In the genomic region with DNA sequence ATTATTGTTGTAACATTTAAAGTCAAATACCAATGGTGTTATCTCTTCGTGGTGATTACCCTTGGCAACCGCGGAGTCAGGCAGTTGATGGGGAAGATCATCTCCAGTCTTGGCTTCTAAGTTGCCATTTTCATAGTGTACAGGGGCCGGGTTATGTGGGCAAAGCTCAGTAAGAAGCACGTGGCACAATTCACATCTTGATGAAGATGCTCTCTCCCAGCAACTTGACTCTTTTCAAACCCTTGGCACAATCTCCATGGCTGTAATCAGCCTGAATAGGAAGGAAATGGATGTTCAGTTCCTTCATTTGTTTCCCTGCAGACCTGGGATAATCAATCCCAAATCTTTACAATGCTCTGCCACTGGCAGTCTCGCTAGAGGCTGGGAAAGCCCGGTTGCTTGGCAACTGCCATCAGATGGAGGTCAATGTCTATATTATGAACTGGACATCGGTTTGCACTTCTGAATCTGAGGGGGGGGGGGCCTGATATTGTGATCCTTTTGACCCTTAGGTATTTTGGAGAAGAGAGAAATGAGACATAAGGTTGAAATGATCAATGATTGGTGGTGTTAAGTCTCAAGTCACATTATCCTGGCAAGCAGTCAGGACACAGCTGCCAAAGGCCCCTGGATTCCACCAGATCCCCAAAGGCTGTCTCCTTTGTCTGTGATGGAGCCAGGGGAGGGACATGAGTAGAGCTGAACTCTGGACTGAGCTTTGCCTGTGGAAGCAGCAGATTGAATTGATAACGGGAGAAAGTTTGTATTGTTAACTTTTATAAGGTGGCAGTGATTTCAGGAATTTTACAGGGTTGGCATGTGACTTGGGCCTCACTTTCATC, we compare ENCODE assay signal across 17 mouse cellular contexts. TPM values are rescaled to one million over a fixed set of nuclear protein-coding genes. Genes with fewer than 3 reads are reported as not detected.
DNase-seq lines count a peak whose midpoint lies in the region; ATAC-seq and TF ChIP-seq lines count a peak whose summit lies in the region.
"Had no signal": no experiment of that assay in that cellular context is flagged by ENCODE, and none has a peak within 500 bp of the region (broad histone marks: within the 10 kb centered on the region; RNA-seq: fewer than 3 reads in every experiment).

No protein-coding gene starts in this region.

- H3K4me1 ChIP-seq in limb, embryonic 14.5 days (ENCODE audit: control insufficient read depth, insufficient read depth, low read length): peaks cover 24% of the 10 kb centered on the region
- H3K4me1 ChIP-seq in neural tube, embryonic 12.5 days: peaks cover 7% of the 10 kb centered on the region; the same call in 1 of the 2 replicates
- H3K4me1 ChIP-seq in kidney, adult 2 months (ENCODE audit: control insufficient read depth, insufficient read depth, low read length): no peaks in the 10 kb centered on the region
- peaks cover 11% of the 10 kb centered on the region; the same call in 1 of the 2 replicates for H3K4me1 ChIP-seq in forebrain, embryonic 13.5 days
- H3K4me1 ChIP-seq: liver, embryonic 13.5 days had no signal

- DNase-seq in embryo, embryonic 10.5 days (ENCODE audit: low spot score): peak; percentile 61
- DNase-seq in embryo, embryonic 9.5 days (ENCODE audit: extremely low spot score): peak; percentile 27
- DNase-seq in limb, embryonic 14.5 days (ENCODE audit: low spot score): peak; percentile 14
- DNase-seq in kidney, adult 2 months: no peak
- no peak for DNase-seq in right cerebral cortex, postnatal 14 days
- DNase-seq: cerebellum, adult 8-10 months; kidney, postnatal 4 days; liver, embryonic 13.5 days had no signal

- H3K27ac ChIP-seq in limb, embryonic 14.5 days (replicated peaks; ENCODE audit: low read depth, low read length): no peak overlapping the region
- no peak overlapping the region for H3K27ac ChIP-seq in neural tube, embryonic 12.5 days
- no peak overlapping the region for H3K27ac ChIP-seq in kidney, adult 2 months (ENCODE audit: insufficient read depth, low read depth, low read length)
- H3K27ac ChIP-seq in forebrain, embryonic 13.5 days: no peak overlapping the region
- H3K27ac ChIP-seq: embryonic facial prominence, embryonic 15.5 days; heart, embryonic 13.5 days; intestine, embryonic 15.5 days; kidney, embryonic 15.5 days; limb, embryonic 12.5 days; liver, embryonic 13.5 days; macrophage; neural tube, embryonic 13.5 days had no signal

- H3K36me3 ChIP-seq in limb, embryonic 14.5 days (ENCODE audit: control insufficient read depth, insufficient read depth, low read length): no peaks in the 10 kb centered on the region
- H3K36me3 ChIP-seq in neural tube, embryonic 12.5 days: no peaks in the 10 kb centered on the region
- H3K36me3 ChIP-seq in kidney, adult 2 months (ENCODE audit: control insufficient read depth, insufficient read depth, low read length): no peaks in the 10 kb centered on the region
- H3K36me3 ChIP-seq in forebrain, embryonic 13.5 days (ENCODE audit: poor library complexity, severe bottlenecking): no peaks in the 10 kb centered on the region
- H3K36me3 ChIP-seq: embryonic facial prominence, embryonic 15.5 days; heart, embryonic 13.5 days; intestine, embryonic 15.5 days; kidney, embryonic 15.5 days; limb, embryonic 12.5 days; liver, embryonic 13.5 days; neural tube, embryonic 13.5 days had no signal

- H3K9me3 ChIP-seq in limb, embryonic 14.5 days (ENCODE audit: control insufficient read depth, low read length): no peaks in the 10 kb centered on the region
- H3K9me3 ChIP-seq in neural tube, embryonic 12.5 days: no peaks in the 10 kb centered on the region
- no peaks in the 10 kb centered on the region for H3K9me3 ChIP-seq in forebrain, embryonic 13.5 days (replicated peaks)
- H3K9me3 ChIP-seq: embryonic facial prominence, embryonic 15.5 days; heart, embryonic 13.5 days; intestine, embryonic 15.5 days; kidney, embryonic 15.5 days; limb, embryonic 12.5 days; liver, embryonic 13.5 days; neural tube, embryonic 13.5 days had no signal

- H3K4me3 ChIP-seq in limb, embryonic 14.5 days (replicated peaks; ENCODE audit: low read length): no peak overlapping the region
- H3K4me3 ChIP-seq in neural tube, embryonic 12.5 days: no peak overlapping the region
- H3K4me3 ChIP-seq in kidney, adult 2 months (ENCODE audit: insufficient read depth, low read depth, low read length): no peak overlapping the region
- no peak overlapping the region for H3K4me3 ChIP-seq in forebrain, embryonic 13.5 days
- H3K4me3 ChIP-seq: embryonic facial prominence, embryonic 15.5 days; heart, embryonic 13.5 days; intestine, embryonic 15.5 days; kidney, embryonic 15.5 days; limb, embryonic 12.5 days; liver, embryonic 13.5 days; neural tube, embryonic 13.5 days had no signal

- H3K4me2 ChIP-seq in limb, embryonic 14.5 days (replicated peaks; ENCODE audit: low read depth, low read length, severe bottlenecking): no peak overlapping the region
- no peak overlapping the region for H3K4me2 ChIP-seq in neural tube, embryonic 12.5 days (replicated peaks)
- no peak overlapping the region for H3K4me2 ChIP-seq in forebrain, embryonic 13.5 days
- H3K4me2 ChIP-seq: embryonic facial prominence, embryonic 15.5 days; heart, embryonic 13.5 days; intestine, embryonic 15.5 days; kidney, embryonic 15.5 days; limb, embryonic 12.5 days; liver, embryonic 13.5 days; neural tube, embryonic 13.5 days had no signal

- no peaks in the 10 kb centered on the region for H3K27me3 ChIP-seq in limb, embryonic 14.5 days (ENCODE audit: control insufficient read depth, insufficient read depth, low read length)
- peaks cover 7% of the 10 kb centered on the region for H3K27me3 ChIP-seq in neural tube, embryonic 12.5 days (replicated peaks)
- H3K27me3 ChIP-seq in kidney, adult 2 months (replicated peaks; ENCODE audit: control insufficient read depth, insufficient read depth, low read length): no peaks in the 10 kb centered on the region
- peaks cover 47% of the 10 kb centered on the region for H3K27me3 ChIP-seq in forebrain, embryonic 13.5 days
- H3K27me3 ChIP-seq: heart, embryonic 13.5 days; intestine, embryonic 15.5 days; kidney, embryonic 15.5 days; liver, embryonic 13.5 days had no signal

- 57% methylated on average over 9 of the region's 9 CpGs for WGBS in limb, embryonic 14.5 days
- WGBS in neural tube, embryonic 12.5 days: 38% methylated on average over 9 of the region's 9 CpGs
- 80% methylated on average over 9 of the region's 9 CpGs for WGBS in kidney, adult 2 months
- 82% methylated on average over 9 of the region's 9 CpGs for WGBS in forebrain, embryonic 13.5 days

- no peak for TF ChIP-seq CTCF in kidney, adult 2 months (conservative IDR thresholded peaks at IDR 0.05; ENCODE audit: insufficient read depth, insufficient read length, low read depth, low read length)

- no peak for TF ChIP-seq POLR2A in limb, embryonic 14.5 days (IDR thresholded peaks at IDR 0.05; ENCODE audit: borderline replicate concordance, extremely low read depth, insufficient read depth, insufficient read length)
- no peak for TF ChIP-seq POLR2A in kidney, adult 2 months (IDR thresholded peaks at IDR 0.05; ENCODE audit: low read depth, low read length)

- H3K9ac ChIP-seq in limb, embryonic 14.5 days (ENCODE audit: low read depth, low read length, severe bottlenecking): no peak overlapping the region
- H3K9ac ChIP-seq in neural tube, embryonic 12.5 days: no peak overlapping the region
- H3K9ac ChIP-seq in forebrain, embryonic 13.5 days: no peak overlapping the region
- H3K9ac ChIP-seq: embryonic facial prominence, embryonic 15.5 days; heart, embryonic 13.5 days; intestine, embryonic 15.5 days; kidney, embryonic 15.5 days; limb, embryonic 12.5 days; liver, embryonic 13.5 days; neural tube, embryonic 13.5 days had no signal

- no peak for ATAC-seq in limb, embryonic 14.5 days (ENCODE audit: low FRiP score, low read depth)
- peak; percentile 48; the same call in 1 of the 2 replicates for ATAC-seq in neural tube, embryonic 12.5 days (ENCODE audit: low FRiP score, low read depth)
- no peak for ATAC-seq in forebrain, embryonic 13.5 days
- ATAC-seq: intestine, embryonic 15.5 days had no signal

RNA-seq across cellular contexts. Expression of a gene that starts 18.0 kb away (rescaled TPM):
- 27.5 and 30.6 TPM in 2 replicates for polyA plus RNA-seq in limb, embryonic 14.5 days (2012; rRNA removed)
- polyA plus RNA-seq in limb, embryonic 14.5 days (2014; fragmentation: Nextera tagmentation; extraction: Ambion mirVana): 32.2 and 32.6 TPM in 2 replicates
- 21.1 and 27.4 TPM in 2 replicates for polyA plus RNA-seq in neural tube, embryonic 12.5 days (2016; fragmentation: Nextera tagmentation; extraction: Ambion mirVana)
- polyA plus RNA-seq in kidney, adult 2 months (2012; rRNA removed): 15.6 and 17.3 TPM in 2 replicates
- 22.9 and 23.8 TPM in 2 replicates for polyA plus RNA-seq in forebrain, embryonic 13.5 days (2015; fragmentation: Nextera tagmentation; extraction: Ambion mirVana)

RNA-seq across cellular contexts. Expression of a gene that starts 18.2 kb away (rescaled TPM):
- polyA plus RNA-seq in limb, embryonic 14.5 days (2012; rRNA removed): 8.4 and 10.2 TPM in 2 replicates
- polyA plus RNA-seq in limb, embryonic 14.5 days (2014; fragmentation: Nextera tagmentation; extraction: Ambion mirVana): 4.8 and 5.3 TPM in 2 replicates
- polyA plus RNA-seq in neural tube, embryonic 12.5 days (2016; fragmentation: Nextera tagmentation; extraction: Ambion mirVana): 3.2 and 3.5 TPM in 2 replicates
- polyA plus RNA-seq in kidney, adult 2 months (2012; rRNA removed): 4.6 and 4.7 TPM in 2 replicates
- 3.0 TPM in 2 replicates for polyA plus RNA-seq in forebrain, embryonic 13.5 days (2015; fragmentation: Nextera tagmentation; extraction: Ambion mirVana)

Comparison
In these comparisons a context has a peak if more than half of its experiments do, and no peak if none do; other contexts are left out.
1. DNase-seq: peak in embryo, embryonic 10.5 days (single experiment), embryo, embryonic 9.5 days (single experiment) and limb, embryonic 14.5 days (single experiment); none in kidney, adult 2 months (single experiment) and right cerebral cortex, postnatal 14 days (single experiment).